Mouse (Mus musculus): ENCODE measurements around the gene Nrxn3. TPM values are rescaled to one million over a fixed set of nuclear protein-coding genes. Genes with fewer than 3 reads are reported as not detected.

Nrxn3 gene
- polyA plus RNA-seq, 1 experiment, result 1.0 TPM

DNA sequence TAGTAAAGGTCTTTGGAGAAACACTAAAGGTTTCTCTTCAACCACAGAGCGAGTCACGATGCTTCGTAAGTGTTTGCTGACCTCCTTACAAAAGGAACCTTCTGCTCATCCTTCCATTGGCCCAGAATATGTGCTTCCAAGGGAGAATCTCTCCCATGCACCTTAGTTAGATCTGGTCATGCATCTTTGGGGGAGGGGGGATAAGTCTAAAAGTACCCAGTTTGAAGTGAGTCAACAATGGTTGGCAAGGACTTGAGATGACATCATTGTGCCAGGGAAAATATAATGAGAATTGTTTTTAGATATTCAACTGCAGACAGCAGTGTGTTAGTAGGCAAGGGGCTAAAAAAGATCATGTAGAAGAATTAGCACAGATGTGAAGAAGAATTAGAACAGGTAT is 1437.2 kb downstream of the Nrxn3 start:
- WGBS, result 90% methylated on average over 3 of the region's 3 CpGs
- no peak for TF ChIP-seq CTCF (IDR thresholded peaks at IDR 0.05; ENCODE audit: control insufficient read depth, insufficient read depth, low read length)
- Histone ChIP-seq H3K27ac (ENCODE audit: control insufficient read depth, insufficient read depth, low read depth, low read length, poor library complexity) (no peak overlapping the region), H3K4me3 (replicated peaks; ENCODE audit: control insufficient read depth, low read depth, low read length) (no peak overlapping the region), H3K4me1 (ENCODE audit: control insufficient read depth, insufficient read depth, low read length) (no peaks in the 10 kb centered on the region)

DNA sequence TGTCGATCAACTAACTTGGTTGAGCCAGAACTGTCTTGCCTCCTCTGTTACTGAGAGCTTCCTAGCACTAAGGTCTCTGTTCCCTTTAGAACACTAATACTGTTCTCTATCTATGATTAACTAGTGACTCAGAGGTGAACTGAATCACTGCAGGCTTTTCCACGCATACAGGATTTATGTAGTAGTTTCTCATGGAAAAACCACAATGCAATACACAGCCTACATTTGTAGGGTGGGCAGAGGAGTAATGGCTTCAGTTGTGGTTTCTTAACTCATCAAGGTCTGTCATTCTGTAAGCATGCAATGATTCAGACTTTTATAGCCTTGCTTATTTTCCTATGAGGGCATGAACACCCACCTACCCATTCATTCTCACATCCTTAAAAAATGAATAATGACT is 1443.4 kb downstream of the Nrxn3 start:
- no peak for TF ChIP-seq POLR2A (IDR thresholded peaks at IDR 0.05; ENCODE audit: borderline replicate concordance, control insufficient read depth, low read depth, low read length)
- no peak for TF ChIP-seq CTCF (IDR thresholded peaks at IDR 0.05; ENCODE audit: control insufficient read depth, insufficient read depth, low read length)
- Histone ChIP-seq H3K4me3 (replicated peaks; ENCODE audit: control insufficient read depth, low read depth, low read length) (no peak overlapping the region), H3K4me1 (ENCODE audit: control insufficient read depth, insufficient read depth, low read length) (no peaks in the 10 kb centered on the region), H3K27ac (ENCODE audit: control insufficient read depth, insufficient read depth, low read depth, low read length, poor library complexity) (no peak overlapping the region)
- 78% methylated on average over 2 of the region's 2 CpGs for WGBS

DNA sequence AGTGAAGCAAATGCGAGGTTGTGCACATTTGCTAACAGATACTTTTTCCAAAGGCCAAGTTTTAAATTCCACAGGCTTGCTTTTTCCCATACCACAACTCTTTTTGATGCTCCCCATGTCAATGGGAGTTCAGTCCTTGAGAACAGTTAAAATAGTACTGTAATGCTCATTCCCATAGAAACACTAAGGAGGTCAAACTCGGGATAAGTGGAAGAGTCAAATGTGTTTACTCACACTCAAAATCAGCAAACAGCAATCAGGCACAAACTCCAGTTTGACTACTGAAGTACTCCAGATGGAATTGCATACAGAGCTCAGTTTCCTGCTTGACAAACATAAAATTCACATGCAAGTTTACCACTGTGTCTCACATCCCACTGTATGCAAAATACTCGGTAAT is 1458.9 kb downstream of the Nrxn3 start:
- 70% methylated on average over 3 of the region's 3 CpGs for WGBS

DNA sequence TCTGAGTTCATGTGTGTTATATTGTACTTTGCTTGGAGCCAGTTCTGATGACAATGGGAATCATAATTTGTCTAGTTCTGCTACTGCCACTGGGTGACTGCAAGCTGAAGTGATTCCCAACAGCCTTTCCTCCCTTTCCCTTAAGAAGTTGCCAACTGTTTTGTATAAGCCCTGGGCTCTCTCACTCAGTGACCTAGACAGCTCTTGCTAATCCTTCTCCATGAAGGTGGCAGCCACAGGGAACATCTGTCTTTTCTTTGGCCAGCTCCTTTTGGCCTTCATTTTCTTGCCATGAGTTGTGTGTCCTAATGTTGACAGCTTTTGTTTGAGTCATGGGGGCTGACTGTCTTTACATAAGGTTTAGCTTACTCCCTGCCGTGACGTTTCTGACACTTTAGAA is 1460.3 kb downstream of the Nrxn3 start:
- Histone ChIP-seq H3K4me3 (replicated peaks; ENCODE audit: control insufficient read depth, low read depth, low read length) (no peak overlapping the region), H3K4me1 (ENCODE audit: control insufficient read depth, insufficient read depth, low read length) (no peaks in the 10 kb centered on the region), H3K27ac (ENCODE audit: control insufficient read depth, insufficient read depth, low read depth, low read length, poor library complexity) (no peak overlapping the region)
- WGBS, result 79% methylated on average over 2 of the region's 2 CpGs
- TF ChIP-seq CTCF (IDR thresholded peaks at IDR 0.05; ENCODE audit: control insufficient read depth, insufficient read depth, low read length) (no peak), POLR2A (IDR thresholded peaks at IDR 0.05; ENCODE audit: borderline replicate concordance, control insufficient read depth, low read depth, low read length) (no peak)

More for the DNA sequence above, 1458.9 kb downstream of the Nrxn3 start:
- Histone ChIP-seq H3K27ac (ENCODE audit: control insufficient read depth, insufficient read depth, low read depth, low read length, poor library complexity) (no peak overlapping the region), H3K4me1 (ENCODE audit: control insufficient read depth, insufficient read depth, low read length) (no peaks in the 10 kb centered on the region), H3K4me3 (replicated peaks; ENCODE audit: control insufficient read depth, low read depth, low read length) (no peak overlapping the region)
- TF ChIP-seq POLR2A (IDR thresholded peaks at IDR 0.05; ENCODE audit: borderline replicate concordance, control insufficient read depth, low read depth, low read length), result no peak
- no peak for TF ChIP-seq CTCF (IDR thresholded peaks at IDR 0.05; ENCODE audit: control insufficient read depth, insufficient read depth, low read length)

DNA sequence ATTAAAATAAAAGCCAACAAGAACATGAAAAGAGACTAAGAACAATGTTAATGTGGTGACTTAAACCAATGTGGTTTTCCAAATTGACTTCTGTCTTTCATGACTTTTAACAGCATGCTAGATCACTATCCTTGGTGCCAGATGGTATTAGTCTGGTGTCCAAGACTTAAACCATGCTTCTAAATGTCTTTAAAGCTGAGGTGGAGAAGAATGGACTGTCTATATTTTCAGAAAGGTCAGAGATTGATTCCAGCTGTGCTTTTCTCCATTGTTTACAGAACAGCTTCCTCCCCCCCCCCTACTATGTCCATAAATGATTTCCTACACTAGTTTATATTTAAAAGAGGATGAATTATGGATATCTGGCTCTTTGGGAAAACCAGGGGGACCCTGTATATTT is 1473.5 kb downstream of the Nrxn3 start:
- no peak for TF ChIP-seq CTCF (IDR thresholded peaks at IDR 0.05; ENCODE audit: control insufficient read depth, insufficient read depth, low read length)
- TF ChIP-seq POLR2A (IDR thresholded peaks at IDR 0.05; ENCODE audit: borderline replicate concordance, control insufficient read depth, low read depth, low read length), result no peak

DNA sequence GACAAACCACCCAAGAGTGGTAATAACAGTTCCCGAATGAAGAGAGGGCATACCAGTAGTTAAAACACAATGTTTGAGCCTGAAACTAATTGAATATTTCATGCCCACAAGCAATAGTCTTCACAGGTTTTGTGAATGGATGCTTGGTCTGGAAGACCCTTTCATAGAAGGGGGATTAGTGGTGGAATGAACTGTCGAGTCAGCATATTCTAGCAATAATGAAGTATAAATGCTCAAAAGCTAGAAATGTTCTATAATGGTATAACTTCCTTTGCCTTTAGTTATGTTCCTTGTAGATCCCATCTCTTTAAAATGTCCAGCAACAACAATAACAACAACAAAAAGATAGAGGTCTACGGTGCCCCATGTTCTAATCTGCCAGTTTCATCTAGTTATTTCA is 1475.3 kb downstream of the Nrxn3 start:
- Histone ChIP-seq H3K4me3 (replicated peaks; ENCODE audit: control insufficient read depth, low read depth, low read length) (no peak overlapping the region), H3K4me1 (ENCODE audit: control insufficient read depth, insufficient read depth, low read length) (no peaks in the 10 kb centered on the region), H3K27ac (ENCODE audit: control insufficient read depth, insufficient read depth, low read depth, low read length, poor library complexity) (no peak overlapping the region)
- no peak for TF ChIP-seq POLR2A (IDR thresholded peaks at IDR 0.05; ENCODE audit: borderline replicate concordance, control insufficient read depth, low read depth, low read length)
- no peak for TF ChIP-seq CTCF (IDR thresholded peaks at IDR 0.05; ENCODE audit: control insufficient read depth, insufficient read depth, low read length)
- 81% methylated on average over 3 of the region's 3 CpGs for WGBS

More for the DNA sequence above, 1473.5 kb downstream of the Nrxn3 start:
- no peak overlapping the region for H3K4me3 ChIP-seq (replicated peaks; ENCODE audit: control insufficient read depth, low read depth, low read length)
- no peak overlapping the region for H3K27ac ChIP-seq (ENCODE audit: control insufficient read depth, insufficient read depth, low read depth, low read length, poor library complexity)
- no peaks in the 10 kb centered on the region for H3K4me1 ChIP-seq (ENCODE audit: control insufficient read depth, insufficient read depth, low read length)

DNA sequence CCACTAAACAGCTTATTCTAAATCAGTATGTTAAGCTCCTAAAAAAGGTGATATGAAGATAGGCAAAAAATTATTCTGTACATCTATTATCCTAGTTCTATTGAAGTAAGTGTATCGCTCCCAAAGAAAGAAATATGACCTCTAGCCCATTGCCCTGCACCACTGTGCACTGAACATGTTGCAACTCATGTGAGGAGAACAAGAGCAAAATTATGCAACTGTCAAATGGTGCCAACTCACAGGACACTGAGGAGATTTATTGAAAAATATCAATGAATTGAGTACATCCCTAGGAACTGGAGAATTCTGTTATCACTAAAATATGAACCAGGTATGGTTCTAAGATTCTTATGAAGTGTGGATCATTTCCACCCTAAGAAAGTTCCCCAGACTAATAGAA is 1479.8 kb downstream of the Nrxn3 start:
- Histone ChIP-seq H3K27ac (ENCODE audit: control insufficient read depth, insufficient read depth, low read depth, low read length, poor library complexity) (no peak overlapping the region), H3K4me3 (replicated peaks; ENCODE audit: control insufficient read depth, low read depth, low read length) (no peak overlapping the region), H3K4me1 (ENCODE audit: control insufficient read depth, insufficient read depth, low read length) (no peaks in the 10 kb centered on the region)
- WGBS, result 72% methylated on average over 1 of the region's 1 CpGs
- TF ChIP-seq CTCF (IDR thresholded peaks at IDR 0.05; ENCODE audit: control insufficient read depth, insufficient read depth, low read length) (no peak), POLR2A (IDR thresholded peaks at IDR 0.05; ENCODE audit: borderline replicate concordance, control insufficient read depth, low read depth, low read length) (no peak)

DNA sequence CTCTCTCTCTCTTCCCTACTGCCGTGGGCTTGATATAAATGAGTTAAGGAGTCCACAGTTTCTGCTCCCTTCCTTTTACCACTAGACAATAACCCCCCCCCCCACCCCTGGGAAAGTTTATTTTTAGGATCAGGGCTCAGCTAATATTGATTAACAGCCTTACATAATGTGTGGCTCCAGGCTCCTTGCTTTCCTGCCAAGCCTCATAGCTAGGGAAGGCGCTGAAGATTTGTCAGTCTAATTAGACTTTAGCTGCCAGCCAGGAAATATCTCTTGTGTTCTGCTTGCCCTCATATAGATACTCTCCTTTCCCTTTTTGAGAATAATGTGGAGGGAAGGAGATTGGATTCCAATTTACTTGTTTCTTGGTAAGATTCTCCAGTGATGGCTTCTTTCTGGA is 1488.7 kb downstream of the Nrxn3 start:
- H3K4me3 ChIP-seq (replicated peaks; ENCODE audit: control insufficient read depth, low read depth, low read length), result no peak overlapping the region
- 73% methylated on average over 2 of the region's 2 CpGs for WGBS
- H3K4me1 ChIP-seq (ENCODE audit: control insufficient read depth, insufficient read depth, low read length), result no peaks in the 10 kb centered on the region
- no peak for TF ChIP-seq POLR2A (IDR thresholded peaks at IDR 0.05; ENCODE audit: borderline replicate concordance, control insufficient read depth, low read depth, low read length)
- TF ChIP-seq CTCF (IDR thresholded peaks at IDR 0.05; ENCODE audit: control insufficient read depth, insufficient read depth, low read length), result no peak
- H3K27ac ChIP-seq (ENCODE audit: control insufficient read depth, insufficient read depth, low read depth, low read length, poor library complexity), result no peak overlapping the region

DNA sequence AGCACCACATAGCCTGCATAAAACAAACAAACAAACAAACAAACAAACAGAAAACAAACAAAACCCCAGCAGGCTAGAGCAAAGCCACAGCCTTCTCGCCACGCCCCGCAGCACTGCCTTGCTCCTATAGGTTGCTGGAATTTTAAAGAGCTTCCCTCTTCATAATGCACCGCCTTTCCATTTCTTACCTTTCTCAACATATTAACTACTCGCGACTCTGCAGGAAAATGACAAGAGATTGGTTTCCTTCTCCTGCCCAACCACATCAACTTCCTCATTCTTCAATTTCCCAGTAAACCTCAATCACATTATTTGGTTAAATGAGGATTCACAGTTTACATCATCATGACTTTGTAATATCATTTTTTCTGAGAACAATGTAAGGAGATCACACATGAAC is 1494.4 kb downstream of the Nrxn3 start:
- Histone ChIP-seq H3K4me3 (replicated peaks; ENCODE audit: control insufficient read depth, low read depth, low read length) (no peak overlapping the region), H3K4me1 (ENCODE audit: control insufficient read depth, insufficient read depth, low read length) (no peaks in the 10 kb centered on the region), H3K27ac (ENCODE audit: control insufficient read depth, insufficient read depth, low read depth, low read length, poor library complexity) (no peak overlapping the region)
- WGBS, result 41% methylated on average over 6 of the region's 6 CpGs
- TF ChIP-seq CTCF (IDR thresholded peaks at IDR 0.05; ENCODE audit: control insufficient read depth, insufficient read depth, low read length) (no peak), POLR2A (IDR thresholded peaks at IDR 0.05; ENCODE audit: borderline replicate concordance, control insufficient read depth, low read depth, low read length) (no peak)
